Mouse (Mus musculus): ENCODE results near the gene Fbxo28.
"Not testable (repeated sequence)": the region's sequence is repeated elsewhere in the genome, so short reads cannot be mapped to it uniquely, and the experiment has no call there.

The Fbxo28 gene

DNA sequence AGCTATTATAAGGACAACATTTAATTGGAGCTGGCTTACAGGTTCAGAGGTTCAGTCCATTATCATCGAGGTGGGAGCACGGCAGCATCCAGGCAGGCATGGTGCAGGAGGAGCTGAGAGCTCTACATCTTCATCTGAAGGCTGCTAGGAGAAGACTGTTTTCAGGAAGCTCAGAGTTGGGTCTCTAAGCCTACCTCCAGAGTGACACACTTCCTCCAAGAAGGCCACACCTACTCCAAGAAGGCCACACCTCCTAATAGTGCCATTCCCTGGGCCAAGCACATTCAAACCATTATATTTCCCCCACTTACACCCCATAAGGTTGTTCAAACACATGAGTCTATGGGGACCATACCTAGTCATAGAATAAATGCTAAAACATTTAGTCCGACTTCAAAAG lies 50.7 kb downstream of the Fbxo28 start:
- in situ Hi-C loops (cut with MboI; ENCODE audit: low sequenced_read_pairs), result not testable (repeated sequence)

DNA sequence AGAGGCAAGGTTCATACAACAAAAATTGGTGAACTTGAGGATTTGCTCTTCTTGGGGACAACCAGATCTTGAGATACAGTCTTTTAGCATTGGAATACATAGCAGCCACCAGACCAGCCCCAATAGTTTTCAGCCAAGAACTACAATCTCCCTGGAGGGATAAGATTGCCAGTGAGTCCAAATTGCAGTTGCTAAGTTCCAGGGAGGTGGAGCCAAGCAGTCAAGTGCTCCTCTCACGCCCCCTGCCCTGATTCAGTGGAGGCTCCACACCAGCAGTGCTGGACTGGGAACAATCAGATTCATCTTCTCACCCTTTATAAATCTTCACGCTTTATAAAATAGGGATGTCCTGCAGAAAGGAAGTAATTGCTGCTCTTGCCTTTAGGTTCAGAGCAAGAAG lies 51.6 kb downstream of the Fbxo28 start:
- in situ Hi-C loops (cut with MboI; ENCODE audit: low sequenced_read_pairs), result no loop called here

DNA sequence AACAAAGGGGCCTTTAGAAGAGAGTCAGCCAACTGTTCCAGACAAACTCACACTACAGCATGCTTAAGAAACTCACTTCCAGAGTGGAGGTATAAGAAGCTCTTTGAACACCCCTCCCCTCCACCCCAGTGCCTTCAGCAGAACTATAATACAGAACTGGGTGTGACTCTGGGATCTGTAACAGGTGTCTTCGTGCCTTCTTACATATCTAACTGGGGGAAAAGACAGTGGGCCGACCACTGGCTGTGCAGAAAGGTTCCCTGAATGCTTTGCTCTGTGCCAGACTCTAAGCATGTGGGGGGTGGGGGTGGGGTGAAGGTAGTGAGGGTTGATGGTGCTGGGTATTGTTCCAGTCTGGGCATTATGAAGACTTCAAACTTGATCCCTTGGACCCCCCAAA lies 52.8 kb downstream of the Fbxo28 start:
- in situ Hi-C loops (cut with MboI; ENCODE audit: low sequenced_read_pairs), result no loop called here

DNA sequence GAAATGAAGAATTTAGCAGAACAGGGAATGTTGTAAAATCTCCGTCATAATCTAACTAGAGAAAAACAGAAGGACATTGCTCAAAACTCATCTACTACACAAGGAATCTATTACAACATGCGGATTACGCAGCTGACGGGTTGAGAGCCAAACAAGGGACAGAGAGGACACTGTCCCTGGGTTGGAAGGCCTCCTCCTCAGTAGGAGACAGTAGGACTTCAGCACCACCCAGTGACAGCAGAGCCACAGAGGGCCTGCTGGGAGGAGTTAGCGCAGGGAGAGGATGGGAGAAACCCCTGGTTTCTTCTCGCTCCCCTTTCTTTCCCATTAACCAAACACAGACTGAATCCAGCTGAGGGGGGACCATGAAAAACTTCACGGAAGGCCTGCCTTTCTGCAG lies 53.6 kb downstream of the Fbxo28 start:
- in situ Hi-C loops (cut with MboI; ENCODE audit: low sequenced_read_pairs), result no loop called here

DNA sequence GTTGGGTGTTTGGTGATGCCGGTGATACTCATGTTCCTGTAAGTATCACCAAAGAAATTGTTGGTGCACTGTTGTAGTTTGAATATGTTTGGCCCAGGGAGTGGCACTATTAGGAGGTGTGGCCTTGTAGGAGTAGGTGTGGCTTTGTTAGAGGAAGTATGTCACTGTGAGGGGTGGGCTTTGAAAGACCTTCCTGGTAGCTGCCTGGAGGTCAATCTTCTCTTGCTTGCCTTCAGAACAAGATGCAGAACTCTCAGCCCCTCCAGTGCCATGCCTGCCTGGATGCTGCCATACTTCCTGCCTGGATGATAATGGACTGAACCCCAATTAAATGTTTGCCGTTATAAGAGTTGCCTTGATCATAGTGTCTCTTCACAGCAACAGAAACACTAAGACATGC lies 56.6 kb downstream of the Fbxo28 start:
- in situ Hi-C loops (cut with MboI; ENCODE audit: low sequenced_read_pairs), result no loop called here

DNA sequence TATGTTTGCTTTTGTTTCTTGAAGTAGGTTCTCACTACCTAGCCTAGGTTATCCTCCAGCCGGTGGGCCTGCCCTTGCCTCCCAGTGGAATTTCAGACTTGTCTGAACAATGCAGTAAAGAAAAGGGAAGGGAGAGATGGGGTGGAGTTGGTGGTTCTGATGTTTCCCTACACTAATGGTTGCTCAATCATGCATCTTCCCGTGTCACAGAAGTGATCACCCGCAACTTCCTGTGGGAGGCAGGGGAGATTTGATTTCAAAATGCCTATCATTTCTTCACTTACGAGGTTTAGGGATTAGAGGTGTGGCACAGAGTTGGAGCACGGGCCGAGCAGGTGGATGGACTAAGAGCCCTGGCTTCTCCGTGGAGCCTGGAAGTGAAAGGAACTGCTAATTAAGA lies 58.2 kb downstream of the Fbxo28 start:
- in situ Hi-C loops (cut with MboI; ENCODE audit: low sequenced_read_pairs), result no loop called here

DNA sequence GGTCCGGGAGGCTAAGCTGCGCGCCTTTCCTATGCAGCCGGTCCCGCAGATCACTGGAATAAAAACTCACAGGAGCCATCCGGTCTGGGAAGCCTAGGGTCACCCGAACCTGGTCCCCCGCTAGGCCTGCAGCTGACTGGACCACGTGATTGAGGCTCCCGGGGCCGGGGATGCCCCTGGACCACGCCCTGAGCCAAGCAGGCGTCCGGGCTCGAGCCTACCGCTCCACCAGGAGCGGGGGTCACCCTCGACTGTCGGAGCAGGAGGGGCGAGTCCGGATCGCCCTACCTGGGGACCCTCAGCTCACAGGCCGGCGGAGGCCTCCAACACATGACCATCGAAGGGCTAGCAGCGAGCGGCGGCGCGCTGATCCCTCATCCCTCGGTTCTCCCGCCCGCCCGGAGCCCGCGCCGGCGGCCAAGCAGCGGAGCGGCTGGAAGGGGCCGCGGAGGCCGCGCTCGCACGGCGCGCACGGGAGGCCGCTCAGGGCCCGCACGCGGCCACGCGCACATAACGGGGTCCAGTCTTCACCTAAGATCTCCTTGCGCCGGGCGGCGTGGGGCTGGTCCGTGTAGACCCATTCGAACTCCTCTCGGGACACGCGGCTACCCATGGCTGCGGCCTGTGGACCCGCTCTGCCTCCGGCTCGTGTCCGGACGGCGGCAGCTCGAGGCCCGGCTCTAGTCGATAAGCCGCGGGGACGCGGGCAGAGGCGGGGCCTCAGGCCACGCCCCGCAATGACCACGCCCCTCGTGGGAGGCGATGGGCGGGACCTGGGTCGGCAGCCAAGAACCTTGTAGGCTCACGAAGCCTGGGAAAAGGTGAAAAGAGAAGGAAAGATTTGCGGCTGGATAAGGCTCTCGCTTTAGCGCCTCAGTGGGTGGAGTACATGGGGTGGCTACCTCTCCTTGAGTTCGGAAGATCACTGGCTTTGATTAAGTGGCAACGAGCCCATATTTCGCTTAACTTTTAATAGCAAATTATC lies 59.0 kb downstream of the Fbxo28 start, which contains the start of gene Degs1:
Degs1 (minus strand) TSS at position 714 of the 985 bp plus-strand sequence.
- in situ Hi-C loops (cut with MboI; ENCODE audit: low sequenced_read_pairs), result no loop called here

DNA sequence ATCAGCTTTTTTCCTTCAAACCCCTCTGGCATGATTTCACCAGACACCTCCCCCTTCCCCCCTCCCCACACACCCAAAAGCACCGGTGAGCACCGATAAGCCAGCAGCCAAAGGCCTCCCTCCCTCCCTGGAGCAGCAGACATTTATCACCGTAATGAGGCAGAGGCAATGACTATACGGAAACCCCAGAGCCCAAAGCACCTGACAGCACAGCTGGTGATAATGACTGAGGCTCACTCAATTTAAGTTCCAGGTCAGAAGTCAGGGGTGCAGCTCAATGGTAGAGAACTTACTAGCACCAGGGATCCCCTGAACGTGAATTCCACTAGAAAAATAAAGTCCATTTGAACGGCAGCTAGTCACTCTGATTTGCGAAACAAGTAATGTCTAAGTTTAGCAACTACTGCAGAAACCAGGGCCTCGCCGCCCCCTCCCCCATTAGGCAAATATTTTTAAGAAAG lies 60.1 kb downstream of the Fbxo28 start:
- in situ Hi-C loops (cut with MboI; ENCODE audit: low sequenced_read_pairs), result no loop called here

DNA sequence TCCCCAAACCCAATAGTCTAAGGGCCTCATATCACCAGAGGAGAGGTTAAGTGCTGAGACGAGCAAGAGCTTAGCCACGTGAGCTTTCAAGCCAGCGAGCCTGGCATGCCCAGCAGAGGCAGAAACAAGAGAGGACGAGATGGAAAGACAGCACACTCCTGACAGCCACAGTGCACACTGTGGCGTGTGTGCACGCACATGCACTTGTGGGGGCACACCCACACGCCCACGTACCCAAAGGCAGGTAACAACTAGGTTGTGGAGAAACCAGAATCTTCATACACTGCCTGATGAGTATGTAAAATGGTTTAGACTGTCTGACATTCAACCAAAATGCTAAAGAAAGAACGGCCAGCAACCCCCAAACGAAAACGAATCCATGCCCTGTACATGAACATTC lies 60.9 kb downstream of the Fbxo28 start:
- in situ Hi-C loops (cut with MboI; ENCODE audit: low sequenced_read_pairs), result no loop called here

DNA sequence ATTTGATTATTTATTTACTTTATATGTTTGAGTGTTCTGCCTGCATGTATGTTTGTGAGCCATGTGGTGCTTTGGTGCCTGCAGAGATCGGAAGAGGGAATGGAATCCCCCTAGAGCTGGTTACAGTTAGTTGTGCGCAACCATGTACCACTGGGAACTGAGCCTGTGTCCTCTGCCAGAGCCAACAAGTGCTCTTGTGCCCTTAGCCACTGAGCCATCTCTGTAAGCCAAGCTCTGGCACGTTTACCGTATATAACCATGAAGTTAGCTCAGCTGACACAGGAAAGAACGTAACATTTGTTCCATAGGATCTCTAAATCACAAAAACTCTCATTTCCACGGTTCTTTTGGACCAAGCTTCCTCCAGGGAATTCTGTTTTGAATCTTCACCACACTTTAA lies 61.4 kb downstream of the Fbxo28 start:
- in situ Hi-C loops (cut with MboI; ENCODE audit: low sequenced_read_pairs), result no loop called here

DNA sequence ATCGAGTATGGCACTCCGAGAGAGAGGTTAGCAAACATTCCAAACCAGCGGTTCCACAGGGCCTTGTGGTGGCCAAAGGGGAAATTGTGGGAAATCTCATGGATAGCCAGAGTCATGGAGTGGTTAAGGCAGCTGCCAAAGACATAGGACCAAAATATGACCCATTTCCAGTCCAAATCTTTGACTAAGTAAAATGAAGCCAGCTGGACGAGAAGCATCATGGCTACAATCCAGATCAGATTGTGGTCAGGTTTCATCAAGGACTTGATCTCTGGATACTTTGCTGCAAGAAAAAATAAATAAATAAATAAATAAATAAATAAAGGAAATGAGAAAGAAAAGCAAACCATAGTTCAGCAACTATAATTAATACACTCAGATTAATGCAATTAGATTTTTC lies 62.0 kb downstream of the Fbxo28 start:
- in situ Hi-C loops (cut with MboI; ENCODE audit: low sequenced_read_pairs), result no loop called here

DNA sequence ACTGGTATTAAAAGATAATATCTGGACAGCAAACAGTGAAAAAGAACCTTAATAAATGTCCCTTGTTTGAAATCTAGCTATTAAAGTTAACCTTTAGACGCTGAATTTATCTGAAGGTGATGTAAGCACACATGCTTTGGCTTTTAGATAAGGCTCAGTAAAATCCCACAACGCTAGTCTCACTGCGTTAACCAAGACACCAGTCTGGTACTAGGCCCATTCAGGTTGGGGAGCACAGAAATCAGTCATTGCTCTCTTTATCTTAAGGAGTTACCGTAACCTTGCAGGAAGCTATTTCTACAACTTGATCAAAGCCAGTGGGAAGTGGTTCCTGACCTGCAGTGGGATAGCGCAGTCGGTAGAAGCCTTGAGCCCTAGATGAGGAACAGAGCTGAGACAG lies 66.3 kb downstream of the Fbxo28 start:
- in situ Hi-C loops (cut with MboI; ENCODE audit: low sequenced_read_pairs), result no loop called here

DNA sequence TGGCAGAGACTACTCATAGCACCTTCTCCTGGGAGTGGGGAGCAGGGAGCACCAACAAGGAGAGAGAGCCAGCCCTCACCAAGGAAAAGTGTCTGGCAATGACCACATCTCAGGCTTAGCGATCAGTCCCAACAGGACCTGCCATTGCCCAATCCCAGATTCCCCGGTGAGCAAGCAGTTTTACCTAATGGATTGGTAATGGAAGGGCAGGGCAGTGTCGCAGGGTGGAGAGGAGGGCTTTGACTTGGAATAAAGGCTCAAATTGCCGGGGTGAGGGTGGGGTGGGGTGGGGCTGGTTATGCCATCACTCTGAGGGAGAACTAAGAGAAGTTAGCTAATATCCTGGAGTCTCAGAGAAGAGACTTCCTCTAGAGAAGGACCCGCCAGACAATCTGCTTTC lies 69.8 kb downstream of the Fbxo28 start:
- in situ Hi-C loops (cut with MboI; ENCODE audit: low sequenced_read_pairs), result no loop called here

DNA sequence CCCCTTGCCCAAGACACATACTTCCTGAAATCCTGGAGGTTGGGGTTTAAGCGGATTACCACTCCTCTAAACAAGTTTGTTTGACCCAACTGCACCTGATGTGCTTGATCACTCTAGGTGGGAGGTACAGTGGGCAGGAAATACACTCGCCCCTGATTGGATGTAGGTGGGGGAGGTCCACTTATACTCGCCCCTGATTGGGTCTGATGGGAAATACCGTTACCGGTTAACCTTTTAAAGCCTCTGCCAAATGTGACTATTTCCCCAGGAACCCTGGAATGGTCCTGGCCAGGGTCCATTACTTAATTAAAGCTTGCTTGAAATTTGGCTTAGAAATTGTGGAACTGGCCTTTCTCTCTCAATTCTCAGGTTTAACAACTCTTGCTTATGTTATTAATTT lies 70.3 kb downstream of the Fbxo28 start:
- in situ Hi-C loops (cut with MboI; ENCODE audit: low sequenced_read_pairs), result no loop called here

DNA sequence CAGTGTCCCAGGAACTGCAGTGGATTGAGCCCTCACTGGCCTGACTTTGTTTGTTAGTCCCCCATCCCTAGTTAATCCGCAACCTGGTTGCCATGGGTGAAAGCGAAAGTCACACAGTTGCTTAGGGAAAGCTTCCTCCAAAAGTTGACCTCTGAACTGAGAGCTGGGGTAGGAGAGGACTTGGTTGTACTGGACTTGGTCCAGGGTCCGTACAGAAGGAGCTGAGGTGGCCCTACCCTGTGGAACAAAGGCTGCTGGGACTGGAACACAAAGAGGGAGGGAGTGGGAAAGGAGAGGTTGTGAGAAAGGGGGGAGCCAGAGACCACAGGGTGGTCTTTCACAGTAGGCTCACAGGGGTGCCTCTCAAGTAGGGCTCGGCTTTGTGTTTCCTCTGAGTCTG lies 73.1 kb downstream of the Fbxo28 start:
- in situ Hi-C loops (cut with MboI; ENCODE audit: low sequenced_read_pairs), result no loop called here

DNA sequence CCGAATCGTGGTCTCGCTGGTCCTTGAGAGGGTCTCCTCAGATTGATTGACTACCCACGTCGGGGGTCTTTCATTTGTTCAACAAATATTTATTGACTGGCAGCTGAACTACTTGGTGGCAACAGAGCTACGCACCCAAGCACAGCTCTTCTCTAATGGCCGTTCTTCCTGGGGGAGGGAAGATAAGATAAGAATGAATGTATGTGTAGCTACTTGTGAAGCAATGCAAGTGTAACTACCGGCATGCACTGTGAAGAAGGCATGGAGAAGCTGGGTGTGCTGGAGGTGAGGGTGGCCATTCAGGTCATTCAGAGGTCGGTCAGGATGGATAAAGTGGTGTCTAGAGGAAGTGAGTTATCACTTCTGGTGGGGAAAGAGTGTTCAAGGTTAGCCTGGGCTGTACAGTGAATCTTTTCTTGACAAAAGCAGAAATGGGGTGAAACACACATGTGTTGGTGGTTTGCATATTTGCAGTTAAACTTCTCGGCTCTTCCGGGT lies 75.4 kb downstream of the Fbxo28 start:
- in situ Hi-C loops (cut with MboI; ENCODE audit: low sequenced_read_pairs), result no loop called here
